Mouse (Mus musculus): Measurements from ENCODE around the gene Sulf2. TPM values are rescaled to one million over a fixed set of nuclear protein-coding genes. Genes with fewer than 3 reads are reported as not detected.
A peak's percentile ranks its signal among the peaks of the same experiment; 100 is the strongest.

The Sulf2 gene
- polyA plus RNA-seq, 1 experiment from 2014 or later: 176 TPM

DNA sequence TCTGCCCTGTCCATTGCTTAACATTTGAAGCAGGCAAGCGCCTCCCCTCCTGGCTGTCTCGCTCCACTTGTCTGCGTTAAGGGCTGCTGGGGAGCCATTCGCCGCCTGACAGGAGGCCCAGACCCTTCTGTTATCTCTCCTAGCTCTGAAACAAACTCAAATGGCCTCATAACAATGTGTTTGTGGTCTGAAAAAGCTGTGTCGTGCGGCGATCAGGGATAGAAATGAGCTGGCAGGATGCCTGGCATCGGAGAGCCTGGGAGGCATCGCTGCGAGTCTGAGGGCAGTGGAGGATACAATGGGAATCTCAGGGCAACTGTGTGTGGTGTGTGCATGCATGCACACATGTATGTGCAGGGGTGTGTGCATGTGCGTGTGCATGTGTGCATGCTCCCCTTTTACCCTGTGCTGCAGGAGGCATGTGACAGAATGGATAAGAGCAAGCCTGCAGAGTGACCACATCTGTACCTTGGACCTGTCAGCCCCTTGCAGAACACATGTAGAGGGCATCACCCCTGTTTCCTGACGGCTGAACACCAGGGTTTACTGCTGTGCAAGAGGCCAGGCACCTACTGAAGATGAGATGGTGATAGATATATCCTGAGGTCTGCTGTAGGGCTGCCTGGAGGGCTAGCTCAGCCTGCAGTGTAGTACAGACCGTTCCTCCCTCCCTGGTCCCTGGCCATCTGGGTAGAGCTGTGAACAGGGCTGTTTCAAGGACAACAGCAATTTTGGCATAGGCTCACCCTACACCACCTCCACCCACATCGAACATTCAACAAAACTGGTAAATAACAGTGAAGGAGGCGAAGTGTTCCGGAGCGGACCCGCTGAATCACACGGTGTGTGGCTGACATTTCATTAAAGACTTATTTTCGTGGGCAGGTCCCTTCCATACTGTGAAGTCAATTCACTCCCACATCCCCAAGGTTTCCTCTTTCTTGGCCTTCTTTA is 54.9 kb downstream of the Sulf2 start:
- no peak overlapping the region for H3K27ac ChIP-seq
- peaks cover 93% of the 10 kb centered on the region for H3K36me3 ChIP-seq
- no peak overlapping the region for H3K4me2 ChIP-seq
- H3K27me3 ChIP-seq: no peaks in the 10 kb centered on the region
- no peak overlapping the region for H3K4me3 ChIP-seq (replicated peaks)
- WGBS: 90% methylated on average over 21 of the region's 21 CpGs
- no peaks in the 10 kb centered on the region for H3K9me3 ChIP-seq
- H3K9ac ChIP-seq (replicated peaks): no peak overlapping the region
- no peak for ATAC-seq (ENCODE audit: insufficient number of reproducible peaks, insufficient read depth, low FRiP score, low TSS enrichment, low read depth)
- H3K4me1 ChIP-seq (replicated peaks): no peaks in the 10 kb centered on the region; the same call in 1 of the 2 replicates

DNA sequence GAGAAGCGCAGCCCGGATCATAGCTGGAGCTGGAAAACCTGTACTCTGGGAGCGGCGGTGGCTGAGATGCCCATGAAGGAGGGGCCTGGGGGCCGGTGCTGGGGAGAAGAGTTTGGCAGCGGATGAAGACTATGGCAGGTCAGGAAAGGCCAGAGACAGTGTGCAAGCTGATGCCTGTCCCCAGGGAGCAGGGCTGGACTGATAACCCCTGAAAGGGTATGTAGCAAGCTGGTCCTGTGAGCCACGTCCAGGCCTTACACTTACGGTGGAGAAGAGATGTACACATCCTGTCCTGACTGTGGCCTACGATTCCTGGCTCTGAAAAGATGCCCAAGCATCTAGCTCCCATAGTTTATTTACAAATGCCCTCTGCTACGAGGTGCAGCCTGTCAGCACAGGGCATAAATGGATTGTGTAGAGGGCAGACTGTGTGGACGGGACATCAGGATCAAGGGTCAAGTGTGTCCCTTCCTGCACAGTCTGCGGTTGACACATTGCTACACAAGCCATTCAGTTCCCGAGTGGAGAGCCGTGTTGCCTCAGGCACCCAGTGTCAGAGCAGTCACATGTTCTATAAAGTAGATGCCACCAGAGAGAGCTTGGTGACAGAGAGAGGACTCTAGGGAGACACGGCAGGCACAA is 57.0 kb downstream of the Sulf2 start:
- H3K4me3 ChIP-seq (replicated peaks): no peak overlapping the region
- no peaks in the 10 kb centered on the region for H3K27me3 ChIP-seq
- no peak overlapping the region for H3K4me2 ChIP-seq
- ATAC-seq (ENCODE audit: insufficient number of reproducible peaks, insufficient read depth, low FRiP score, low TSS enrichment, low read depth): no peak
- H3K9ac ChIP-seq (replicated peaks): no peak overlapping the region
- H3K4me1 ChIP-seq (replicated peaks): no peaks in the 10 kb centered on the region; the same call in 1 of the 2 replicates
- 0 out of 2 replicates have a peak overlapping the region, but pooled peaks have one; percentile 12 for H3K27ac ChIP-seq
- H3K9me3 ChIP-seq: no peaks in the 10 kb centered on the region
- 82% methylated on average over 15 of the region's 15 CpGs for WGBS
- H3K36me3 ChIP-seq: peaks cover 96% of the 10 kb centered on the region

- Histone ChIP-seq H3K27me3 (no peaks in the 10 kb centered on the region), H3K36me3 (peaks cover 96% of the 10 kb centered on the region), H3K27ac (0 out of 2 replicates have a peak overlapping the region, but pooled peaks have one; percentile 12), H3K4me3 (replicated peaks) (no peak overlapping the region), H3K4me2 (no peak overlapping the region), H3K9me3 (no peaks in the 10 kb centered on the region), H3K9ac (replicated peaks) (no peak overlapping the region), H3K4me1 (replicated peaks) (no peaks in the 10 kb centered on the region)
- no peak for ATAC-seq (ENCODE audit: insufficient number of reproducible peaks, insufficient read depth, low FRiP score, low TSS enrichment, low read depth)
- 81% methylated on average over 18 of the region's 18 CpGs for WGBS
These were observed 57.8 kb downstream of the Sulf2 start for GRCm38 (mm10) chr2:166097443-166098291.

DNA sequence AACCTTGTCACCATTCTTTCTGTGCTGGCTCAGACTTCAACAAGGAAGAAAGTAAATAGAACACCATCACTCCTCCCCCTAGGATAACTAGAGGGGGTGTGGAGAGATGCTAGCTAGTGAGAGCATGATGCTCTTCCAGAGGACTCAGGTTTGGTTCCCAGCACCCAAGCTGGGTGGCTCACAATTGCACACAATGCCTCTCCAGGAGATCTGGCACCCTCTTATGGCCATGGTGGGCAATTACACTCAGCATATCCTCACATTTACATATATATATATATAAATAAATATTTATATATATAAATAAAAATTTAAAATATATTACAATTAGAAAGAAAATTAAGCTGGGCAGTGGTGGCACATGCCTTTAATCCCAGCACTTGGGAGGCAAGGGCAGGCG is 58.6 kb downstream of the Sulf2 start:
- 100% methylated on average over 1 of the region's 1 CpGs for WGBS
- ATAC-seq (ENCODE audit: insufficient number of reproducible peaks, insufficient read depth, low FRiP score, low TSS enrichment, low read depth): no peak
- H3K27me3 ChIP-seq: no peaks in the 10 kb centered on the region
- H3K4me2 ChIP-seq: no peak overlapping the region
- no peaks in the 10 kb centered on the region for H3K4me1 ChIP-seq (replicated peaks)
- H3K27ac ChIP-seq: no peak overlapping the region
- H3K9me3 ChIP-seq: no peaks in the 10 kb centered on the region
- peaks cover 96% of the 10 kb centered on the region for H3K36me3 ChIP-seq
- H3K4me3 ChIP-seq (replicated peaks): no peak overlapping the region
- H3K9ac ChIP-seq (replicated peaks): no peak overlapping the region

- 94% methylated on average over 6 of the region's 6 CpGs for WGBS
- no peak overlapping the region for H3K4me3 ChIP-seq (replicated peaks)
- no peaks in the 10 kb centered on the region for H3K9me3 ChIP-seq
- no peak overlapping the region for H3K9ac ChIP-seq (replicated peaks)
- H3K27me3 ChIP-seq: no peaks in the 10 kb centered on the region
- no peak overlapping the region for H3K4me2 ChIP-seq
- no peak overlapping the region for H3K27ac ChIP-seq
- H3K36me3 ChIP-seq: peaks cover 96% of the 10 kb centered on the region
- ATAC-seq (ENCODE audit: insufficient number of reproducible peaks, insufficient read depth, low FRiP score, low TSS enrichment, low read depth): no peak
- H3K4me1 ChIP-seq (replicated peaks): no peaks in the 10 kb centered on the region
These were observed 59.2 kb downstream of the Sulf2 start for GRCm38 (mm10) chr2:166096300-166096699.

DNA sequence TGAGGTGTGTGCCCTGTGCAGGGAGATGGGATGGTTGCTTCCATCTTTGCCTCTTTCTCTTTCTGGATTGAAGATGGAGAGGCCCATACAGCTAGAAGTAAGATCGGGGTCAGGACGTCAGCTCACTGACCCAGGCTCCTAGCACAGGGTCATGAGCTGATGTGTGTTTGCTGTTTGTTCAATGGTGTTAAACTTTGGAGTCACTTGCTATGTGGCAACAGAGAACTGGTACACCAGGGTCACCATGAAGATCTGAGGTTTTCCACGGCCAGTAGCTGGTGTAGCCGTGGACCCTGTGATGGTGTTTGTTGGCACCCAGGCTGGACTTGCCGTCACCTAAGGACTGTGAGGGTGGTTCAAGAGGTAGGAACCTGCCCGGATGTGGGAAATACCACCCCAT is 63.1 kb downstream of the Sulf2 start:
- no peak overlapping the region for H3K27ac ChIP-seq
- ATAC-seq (ENCODE audit: insufficient number of reproducible peaks, insufficient read depth, low FRiP score, low TSS enrichment, low read depth): no peak
- WGBS: 89% methylated on average over 6 of the region's 6 CpGs

GRCm38 (mm10) chr2:166091599-166091998 is 63.9 kb downstream of the Sulf2 start:
- H3K27ac ChIP-seq: no peak overlapping the region
- no peak overlapping the region for H3K4me2 ChIP-seq
- no peaks in the 10 kb centered on the region for H3K27me3 ChIP-seq
- no peak overlapping the region for H3K9ac ChIP-seq (replicated peaks)
- peaks cover 9% of the 10 kb centered on the region for H3K4me1 ChIP-seq (replicated peaks)
- H3K4me3 ChIP-seq (replicated peaks): no peak overlapping the region
- H3K9me3 ChIP-seq: no peaks in the 10 kb centered on the region
- peaks cover 95% of the 10 kb centered on the region for H3K36me3 ChIP-seq
- ATAC-seq (ENCODE audit: insufficient number of reproducible peaks, insufficient read depth, low FRiP score, low TSS enrichment, low read depth): no peak

More for the DNA sequence above, 63.1 kb downstream of the Sulf2 start:
- no peak overlapping the region for H3K9ac ChIP-seq (replicated peaks)
- peaks cover 95% of the 10 kb centered on the region for H3K36me3 ChIP-seq
- peaks cover 9% of the 10 kb centered on the region for H3K4me1 ChIP-seq (replicated peaks)
- no peaks in the 10 kb centered on the region for H3K9me3 ChIP-seq
- no peak overlapping the region for H3K4me2 ChIP-seq
- H3K4me3 ChIP-seq (replicated peaks): no peak overlapping the region
- no peaks in the 10 kb centered on the region for H3K27me3 ChIP-seq

DNA sequence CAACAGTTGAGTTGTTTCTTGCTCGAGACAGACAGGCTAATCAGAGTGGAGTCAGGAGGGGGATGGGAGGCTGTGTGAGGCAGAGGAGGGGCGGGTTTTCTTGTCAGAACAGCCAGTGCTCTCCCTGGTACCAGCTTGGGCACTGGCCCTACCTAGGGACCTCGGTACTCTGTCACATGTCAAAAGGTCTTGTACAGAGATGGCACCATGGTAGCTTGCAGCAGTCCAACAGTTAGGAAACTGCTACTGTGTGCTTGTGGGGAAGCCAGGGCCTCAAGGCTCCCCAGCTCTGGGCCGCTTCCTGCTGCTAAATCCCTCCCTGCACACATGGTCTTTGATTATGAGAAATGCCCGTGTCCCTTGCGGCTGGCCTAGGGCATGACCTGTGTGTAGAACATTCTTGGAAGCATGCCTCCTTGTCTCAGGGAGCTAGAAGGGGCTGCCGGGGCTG is 65.3 kb downstream of the Sulf2 start:
- Histone ChIP-seq H3K27ac (0 out of 2 replicates have a peak overlapping the region, but pooled peaks have one; percentile 37), H3K27me3 (no peaks in the 10 kb centered on the region), H3K4me1 (replicated peaks) (peaks cover 9% of the 10 kb centered on the region), H3K4me3 (replicated peaks) (no peak overlapping the region), H3K36me3 (peaks cover 97% of the 10 kb centered on the region), H3K9me3 (no peaks in the 10 kb centered on the region), H3K9ac (replicated peaks) (no peak overlapping the region), H3K4me2 (no peak overlapping the region)
- ATAC-seq (ENCODE audit: insufficient number of reproducible peaks, insufficient read depth, low FRiP score, low TSS enrichment, low read depth): no peak
- WGBS: 25% methylated on average over 7 of the region's 7 CpGs

DNA sequence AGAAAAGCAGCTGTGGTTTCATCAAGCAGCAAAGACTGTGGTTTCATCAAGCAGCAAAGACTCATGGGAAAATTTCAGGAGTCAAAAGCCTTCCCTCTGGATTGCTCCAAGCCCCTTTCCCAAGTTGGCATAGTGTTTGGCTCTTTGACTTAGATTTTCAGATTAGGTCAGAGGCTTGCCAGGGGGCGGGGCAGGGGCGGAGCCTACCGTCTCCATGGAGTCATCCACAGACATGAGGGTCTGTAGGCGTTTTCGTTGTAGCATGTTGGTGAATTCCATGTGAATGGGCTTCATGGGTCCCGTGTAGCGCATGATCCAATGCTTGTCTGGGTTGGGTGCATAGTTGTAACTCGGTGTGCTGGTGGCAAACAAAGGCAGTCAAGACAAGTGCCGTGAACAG is 66.5 kb downstream of the Sulf2 start:
- Histone ChIP-seq H3K9me3 (no peaks in the 10 kb centered on the region), H3K4me3 (replicated peaks) (no peak overlapping the region), H3K4me2 (no peak overlapping the region), H3K27ac (no peak overlapping the region), H3K4me1 (replicated peaks) (peaks cover 9% of the 10 kb centered on the region), H3K27me3 (no peaks in the 10 kb centered on the region), H3K36me3 (peaks cover 93% of the 10 kb centered on the region), H3K9ac (replicated peaks) (no peak overlapping the region)
- 88% methylated on average over 9 of the region's 9 CpGs for WGBS
- no peak for ATAC-seq (ENCODE audit: insufficient number of reproducible peaks, insufficient read depth, low FRiP score, low TSS enrichment, low read depth)

DNA sequence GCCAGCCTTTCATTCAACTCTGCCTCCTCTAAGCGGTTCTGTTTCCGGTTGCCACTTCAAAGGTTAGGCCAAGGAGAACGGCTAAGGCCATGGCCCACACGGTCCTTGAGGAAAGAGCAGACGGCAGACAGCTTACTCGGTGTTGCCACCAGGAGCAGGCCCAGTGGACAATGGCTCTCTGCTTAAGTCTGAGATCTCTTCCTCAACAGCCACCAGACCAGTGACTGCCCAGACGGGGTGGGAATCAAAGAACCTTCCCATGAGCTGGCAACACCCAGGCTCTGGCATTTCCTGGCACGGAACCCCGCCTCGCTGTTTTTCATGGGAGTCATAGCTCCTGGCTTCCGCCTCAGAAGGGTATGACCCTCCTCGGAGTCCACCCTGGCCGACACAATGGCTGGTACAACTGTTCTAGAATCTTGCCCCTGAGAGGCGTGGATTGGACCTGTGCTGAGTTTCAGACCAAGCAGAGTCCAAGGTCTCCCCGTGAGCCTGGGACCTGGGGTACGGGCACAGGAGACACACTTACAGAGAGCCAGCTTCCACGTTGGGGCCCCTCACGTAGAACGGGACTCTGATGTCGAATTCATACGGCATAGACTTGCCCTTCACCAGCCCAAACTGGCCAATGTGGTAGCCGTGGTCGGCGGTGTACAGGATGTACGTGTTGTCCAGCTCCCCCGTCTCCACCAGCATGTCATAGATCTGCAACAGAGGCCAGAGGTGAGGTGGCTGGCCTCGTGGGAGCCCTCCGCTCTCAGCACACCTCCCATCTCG is 68.8 kb downstream of the Sulf2 start:
- WGBS: 89% methylated on average over 29 of the region's 29 CpGs
- H3K4me3 ChIP-seq (replicated peaks): no peak overlapping the region
- H3K36me3 ChIP-seq: peaks cover 93% of the 10 kb centered on the region
- ATAC-seq (ENCODE audit: insufficient number of reproducible peaks, insufficient read depth, low FRiP score, low TSS enrichment, low read depth): no peak
- H3K27ac ChIP-seq: no peak overlapping the region
- H3K4me2 ChIP-seq: no peak overlapping the region
- H3K9me3 ChIP-seq: no peaks in the 10 kb centered on the region
- H3K27me3 ChIP-seq: no peaks in the 10 kb centered on the region
- H3K4me1 ChIP-seq (replicated peaks): peaks cover 9% of the 10 kb centered on the region
- no peak overlapping the region for H3K9ac ChIP-seq (replicated peaks)

Data from limb, embryonic 12.5 days (tissue).